Mouse (Mus musculus): ENCODE data around the gene 4931428F04Rik.
"Not testable (repeated sequence)": the region's sequence is repeated elsewhere in the genome, so short reads cannot be mapped to it uniquely, and the experiment has no call there.

Gene 4931428F04Rik

GRCm38 (mm10) chr8:105306146-105306691 is 16.6 kb upstream of the 4931428F04Rik start:
- no peak for DNase-seq

- peak; percentile 90 for DNase-seq
These were observed 15.8 kb upstream of the 4931428F04Rik start, which contains the start of gene Elmo3 for GRCm38 (mm10) chr8:105305211-105306145. Elmo3 (plus strand) TSS chr8:105305601.

GRCm38 (mm10) chr8:105304325-105305210 is 14.9 kb upstream of the 4931428F04Rik start:
- no peak for DNase-seq

GRCm38 (mm10) chr8:105303874-105304273 is 14.2 kb upstream of the 4931428F04Rik start:
- no peak for DNase-seq

GRCm38 (mm10) chr8:105303396-105303795 is 13.7 kb upstream of the 4931428F04Rik start:
- DNase-seq: no peak

- no peak for DNase-seq
These were observed 10.3 kb upstream of the 4931428F04Rik start for GRCm38 (mm10) chr8:105299962-105300361.

- no peak for DNase-seq
These were observed 8.9 kb upstream of the 4931428F04Rik start for GRCm38 (mm10) chr8:105298351-105299252.

- DNase-seq: peak; percentile 93
These were observed 8.0 kb upstream of the 4931428F04Rik start, which contains the start of gene E2f4 for GRCm38 (mm10) chr8:105297511-105298192. E2f4 (plus strand) TSS chr8:105297663.

GRCm38 (mm10) chr8:105295895-105296573 is 6.4 kb upstream of the 4931428F04Rik start, which contains the start of gene Exoc3l:
Exoc3l (minus strand) TSS chr8:105296101.
- peak; percentile 26 for DNase-seq

GRCm38 (mm10) chr8:105295256-105295655 is 5.6 kb upstream of the 4931428F04Rik start:
- no peak for DNase-seq

GRCm38 (mm10) chr8:105294776-105295175 is 5.1 kb upstream of the 4931428F04Rik start:
- DNase-seq: no peak

GRCm38 (mm10) chr8:105293405-105293804 is 3.7 kb upstream of the 4931428F04Rik start:
- no peak for DNase-seq

- DNase-seq: no peak
These were observed 2.8 kb upstream of the 4931428F04Rik start for GRCm38 (mm10) chr8:105292471-105292870.

- DNase-seq: not testable (repeated sequence)
These were observed 2.1 kb upstream of the 4931428F04Rik start for GRCm38 (mm10) chr8:105291802-105292201.

GRCm38 (mm10) chr8:105291364-105291763 is 1.7 kb upstream of the 4931428F04Rik start:
- DNase-seq: not testable (repeated sequence)

- peak; percentile 92 for DNase-seq
These were observed 1.1 kb upstream of the 4931428F04Rik start for GRCm38 (mm10) chr8:105290554-105291314.

- peak; percentile 90 for DNase-seq
These were observed 519 bp downstream of the 4931428F04Rik start for GRCm38 (mm10) chr8:105288958-105289732.

- DNase-seq: no peak
These were observed 1.4 kb downstream of the 4931428F04Rik start for GRCm38 (mm10) chr8:105288231-105288630.

- no peak for DNase-seq
These were observed 2.8 kb downstream of the 4931428F04Rik start for GRCm38 (mm10) chr8:105286907-105287306.

All from kidney, adult 18-20 months (tissue).